Comparison of ENCODE assay signal across 20 mouse cellular contexts in the genomic region with DNA sequence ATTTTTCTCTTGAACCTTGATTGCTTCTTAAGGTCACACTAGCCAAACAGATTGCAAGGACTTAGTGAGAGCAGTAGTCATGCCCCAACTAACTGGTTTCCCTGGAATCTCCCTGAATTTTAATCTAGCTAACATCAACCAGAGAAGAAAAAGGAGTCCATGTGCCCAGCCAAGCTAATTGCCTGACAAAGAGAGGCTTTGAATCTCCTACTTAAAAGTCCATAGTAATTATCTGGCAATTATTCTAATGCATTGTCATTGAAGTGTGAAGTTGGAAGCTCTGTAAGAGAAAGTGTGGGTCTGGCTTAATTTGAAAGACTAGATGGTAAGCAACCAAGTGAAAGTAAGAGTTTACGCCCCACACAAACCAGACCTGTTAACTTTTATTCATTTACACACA.
"Had no signal": no experiment of that assay in that cellular context is flagged by ENCODE, and none has a peak within 500 bp of the region (broad histone marks: within the 10 kb centered on the region; RNA-seq: fewer than 3 reads in every experiment).

No protein-coding gene starts in this region.

- H3K4me1 ChIP-seq: limb, embryonic 10.5 days; limb, embryonic 13.5 days; liver, embryonic 12.5 days; liver, embryonic 15.5 days; midbrain, embryonic 12.5 days; midbrain, embryonic 15.5 days; neural tube, embryonic 13.5 days had no signal

- H3K36me3 ChIP-seq: limb, embryonic 10.5 days; limb, embryonic 13.5 days; liver, embryonic 12.5 days; liver, embryonic 15.5 days; midbrain, embryonic 12.5 days; midbrain, embryonic 15.5 days; neural tube, embryonic 13.5 days had no signal

- H3K9me3 ChIP-seq: limb, embryonic 10.5 days; limb, embryonic 13.5 days; liver, embryonic 12.5 days; liver, embryonic 15.5 days; midbrain, embryonic 12.5 days; midbrain, embryonic 15.5 days; neural tube, embryonic 13.5 days had no signal

- H3K27ac ChIP-seq: limb, embryonic 10.5 days; limb, embryonic 13.5 days; liver, embryonic 12.5 days; liver, embryonic 15.5 days; midbrain, embryonic 12.5 days; midbrain, embryonic 15.5 days; neural tube, embryonic 13.5 days; stomach, postnatal 0 days had no signal

- DNase-seq: kidney, adult 8-10 months; kidney, postnatal 14 days; kidney, postnatal 4 days; liver; lung, adult 18-20 months; lung, postnatal 14 days; lung, postnatal 4 days; right cerebral cortex, adult 18-20 months; right cerebral cortex, postnatal 14 days; right cerebral cortex, postnatal 4 days; thymus, postnatal 36 days had no signal

- H3K27me3 ChIP-seq: limb, embryonic 13.5 days; liver, embryonic 12.5 days; liver, embryonic 15.5 days; midbrain, embryonic 12.5 days; midbrain, embryonic 15.5 days; neural tube, embryonic 13.5 days had no signal

- ATAC-seq: liver, embryonic 12.5 days; midbrain, embryonic 15.5 days had no signal

- H3K4me2 ChIP-seq: limb, embryonic 13.5 days; liver, embryonic 12.5 days; liver, embryonic 15.5 days; midbrain, embryonic 12.5 days; midbrain, embryonic 15.5 days; neural tube, embryonic 13.5 days had no signal

- H3K9ac ChIP-seq: limb, embryonic 13.5 days; liver, embryonic 12.5 days; liver, embryonic 15.5 days; midbrain, embryonic 12.5 days; midbrain, embryonic 15.5 days; neural tube, embryonic 13.5 days had no signal

- H3K4me3 ChIP-seq: limb, embryonic 10.5 days; limb, embryonic 13.5 days; liver, embryonic 12.5 days; liver, embryonic 15.5 days; midbrain, embryonic 12.5 days; midbrain, embryonic 15.5 days; myocyte; neural tube, embryonic 13.5 days had no signal
